Mouse (Mus musculus): ENCODE measurements around the gene Wnt6.
"Not testable (repeated sequence)": the region's sequence is repeated elsewhere in the genome, so short reads cannot be mapped to it uniquely, and the experiment has no call there.

Gene Wnt6

GRCm38 (mm10) chr1:74806360-74807311 is 34.9 kb downstream of the Wnt6 start:
- H3K36me3 ChIP-seq (ENCODE audit: control insufficient read depth, insufficient read depth, low read length, poor library complexity, severe bottlenecking) = no peaks in the 10 kb centered on the region
- DNase-seq (ENCODE audit: low read depth, low spot score) = peak; percentile 81
- H3K27me3 ChIP-seq (ENCODE audit: control insufficient read depth, insufficient read depth, low read length, poor library complexity, severe bottlenecking) = peaks cover 2% of the 10 kb centered on the region; the same call in 1 of the 2 replicates

- no peak for DNase-seq (ENCODE audit: low read depth, low spot score)
- H3K27me3 ChIP-seq (ENCODE audit: control insufficient read depth, insufficient read depth, low read length, poor library complexity, severe bottlenecking) = no peaks in the 10 kb centered on the region; the same call in 1 of the 2 replicates
- no peaks in the 10 kb centered on the region for H3K36me3 ChIP-seq (ENCODE audit: control insufficient read depth, insufficient read depth, low read length, poor library complexity, severe bottlenecking)
Measured at GRCm38 (mm10) chr1:74807551-74808071, 35.9 kb downstream of the Wnt6 start.

GRCm38 (mm10) chr1:74808078-74808477 is 36.4 kb downstream of the Wnt6 start:
- DNase-seq (ENCODE audit: low read depth, low spot score) = peak; percentile 93
- no peaks in the 10 kb centered on the region; the same call in 1 of the 2 replicates for H3K27me3 ChIP-seq (ENCODE audit: control insufficient read depth, insufficient read depth, low read length, poor library complexity, severe bottlenecking)
- H3K36me3 ChIP-seq (ENCODE audit: control insufficient read depth, insufficient read depth, low read length, poor library complexity, severe bottlenecking) = no peaks in the 10 kb centered on the region

GRCm38 (mm10) chr1:74809007-74809406 is 37.3 kb downstream of the Wnt6 start:
- Histone ChIP-seq H3K36me3 (ENCODE audit: control insufficient read depth, insufficient read depth, low read length, poor library complexity, severe bottlenecking) (no peaks in the 10 kb centered on the region), H3K27me3 (ENCODE audit: control insufficient read depth, insufficient read depth, low read length, poor library complexity, severe bottlenecking) (no peaks in the 10 kb centered on the region; the same call in 1 of the 2 replicates)
- DNase-seq (ENCODE audit: low read depth, low spot score) = no peak

GRCm38 (mm10) chr1:74814931-74815647 is 43.4 kb downstream of the Wnt6 start:
- no peaks in the 10 kb centered on the region; the same call in 1 of the 2 replicates for H3K27me3 ChIP-seq (ENCODE audit: control insufficient read depth, insufficient read depth, low read length, poor library complexity, severe bottlenecking)
- no peaks in the 10 kb centered on the region for H3K36me3 ChIP-seq (ENCODE audit: control insufficient read depth, insufficient read depth, low read length, poor library complexity, severe bottlenecking)
- peak; percentile 35 for DNase-seq (ENCODE audit: low read depth, low spot score)

- H3K36me3 ChIP-seq (ENCODE audit: control insufficient read depth, insufficient read depth, low read length, poor library complexity, severe bottlenecking); DNase-seq (ENCODE audit: low read depth, low spot score); H3K27me3 ChIP-seq (ENCODE audit: control insufficient read depth, insufficient read depth, low read length, poor library complexity, severe bottlenecking): not testable (repeated sequence)
Measured at GRCm38 (mm10) chr1:74815965-74816364, 44.3 kb downstream of the Wnt6 start.

GRCm38 (mm10) chr1:74816612-74817199 is 45.0 kb downstream of the Wnt6 start:
- Histone ChIP-seq H3K27me3 (ENCODE audit: control insufficient read depth, insufficient read depth, low read length, poor library complexity, severe bottlenecking) (no peaks in the 10 kb centered on the region; the same call in 1 of the 2 replicates), H3K36me3 (ENCODE audit: control insufficient read depth, insufficient read depth, low read length, poor library complexity, severe bottlenecking) (no peaks in the 10 kb centered on the region)
- DNase-seq (ENCODE audit: low read depth, low spot score) = peak; percentile 93

- Histone ChIP-seq H3K27me3 (ENCODE audit: control insufficient read depth, insufficient read depth, low read length, poor library complexity, severe bottlenecking) (no peaks in the 10 kb centered on the region; the same call in 1 of the 2 replicates), H3K36me3 (ENCODE audit: control insufficient read depth, insufficient read depth, low read length, poor library complexity, severe bottlenecking) (no peaks in the 10 kb centered on the region)
- DNase-seq (ENCODE audit: low read depth, low spot score) = no peak
Measured at GRCm38 (mm10) chr1:74817219-74817618, 45.5 kb downstream of the Wnt6 start.

- Histone ChIP-seq H3K36me3 (ENCODE audit: control insufficient read depth, insufficient read depth, low read length, poor library complexity, severe bottlenecking) (no peaks in the 10 kb centered on the region), H3K27me3 (ENCODE audit: control insufficient read depth, insufficient read depth, low read length, poor library complexity, severe bottlenecking) (no peaks in the 10 kb centered on the region)
- no peak for DNase-seq (ENCODE audit: low read depth, low spot score)
Measured at GRCm38 (mm10) chr1:74818509-74818908, 46.8 kb downstream of the Wnt6 start.

- not testable (repeated sequence) for H3K27me3 ChIP-seq (ENCODE audit: control insufficient read depth, insufficient read depth, low read length, poor library complexity, severe bottlenecking); H3K36me3 ChIP-seq (ENCODE audit: control insufficient read depth, insufficient read depth, low read length, poor library complexity, severe bottlenecking)
- DNase-seq (ENCODE audit: low read depth, low spot score) = peak; percentile 12
Measured at GRCm38 (mm10) chr1:74823598-74823997, 51.9 kb downstream of the Wnt6 start.

GRCm38 (mm10) chr1:74824518-74825302 is 53.0 kb downstream of the Wnt6 start:
- Histone ChIP-seq H3K27me3 (ENCODE audit: control insufficient read depth, insufficient read depth, low read length, poor library complexity, severe bottlenecking) (no peaks in the 10 kb centered on the region), H3K36me3 (ENCODE audit: control insufficient read depth, insufficient read depth, low read length, poor library complexity, severe bottlenecking) (no peaks in the 10 kb centered on the region)
- DNase-seq (ENCODE audit: low read depth, low spot score) = no peak

- DNase-seq (ENCODE audit: low read depth, low spot score) = no peak
- Histone ChIP-seq H3K36me3 (ENCODE audit: control insufficient read depth, insufficient read depth, low read length, poor library complexity, severe bottlenecking) (no peaks in the 10 kb centered on the region), H3K27me3 (ENCODE audit: control insufficient read depth, insufficient read depth, low read length, poor library complexity, severe bottlenecking) (no peaks in the 10 kb centered on the region)
Measured at GRCm38 (mm10) chr1:74830061-74830460, 58.4 kb downstream of the Wnt6 start.

GRCm38 (mm10) chr1:74833255-74833654 is 61.6 kb downstream of the Wnt6 start:
- Histone ChIP-seq H3K36me3 (ENCODE audit: control insufficient read depth, insufficient read depth, low read length, poor library complexity, severe bottlenecking) (no peaks in the 10 kb centered on the region), H3K27me3 (ENCODE audit: control insufficient read depth, insufficient read depth, low read length, poor library complexity, severe bottlenecking) (no peaks in the 10 kb centered on the region)
- no peak for DNase-seq (ENCODE audit: low read depth, low spot score)
